Mouse (Mus musculus) cerebellum, postnatal 4 days (tissue): ENCODE measurements at regions not wholly inside any gene's neighbourhood (a gene's known extent, or its start where the extent isn't known, plus 50 kb on each side); places are given as distances from the start of the nearest gene placed in this dataset.

ENCODE experiments used
- DNase-seq, 2 experiments: peaks; one replicate each; pipeline ENCODE4 v3.0.0; 2022; ENCODE audit warnings: low spot score in 2 of 2, mixed read lengths in 1 of 2

DNA sequence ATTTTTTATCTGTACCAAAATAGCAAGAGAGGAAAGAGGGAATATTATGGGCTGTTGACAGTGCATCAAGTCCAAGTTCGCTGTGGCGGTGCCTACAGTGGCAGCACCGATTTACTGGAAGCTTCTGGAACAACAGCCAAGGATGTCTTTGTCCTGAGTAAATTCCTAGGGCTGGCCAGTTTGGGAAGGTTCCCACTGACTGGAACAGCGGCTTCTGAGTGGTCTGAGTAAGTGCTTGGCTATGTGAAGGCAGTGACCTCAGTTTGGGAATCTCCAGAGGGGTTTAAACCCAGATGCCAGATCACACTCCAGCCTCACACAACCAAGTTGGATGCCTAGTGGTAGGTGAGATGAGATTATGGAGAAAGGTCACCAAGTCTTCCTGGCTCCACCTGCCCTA is 84.4 kb upstream of the Slc7a14 start:
- DNase-seq: no peak

DNA sequence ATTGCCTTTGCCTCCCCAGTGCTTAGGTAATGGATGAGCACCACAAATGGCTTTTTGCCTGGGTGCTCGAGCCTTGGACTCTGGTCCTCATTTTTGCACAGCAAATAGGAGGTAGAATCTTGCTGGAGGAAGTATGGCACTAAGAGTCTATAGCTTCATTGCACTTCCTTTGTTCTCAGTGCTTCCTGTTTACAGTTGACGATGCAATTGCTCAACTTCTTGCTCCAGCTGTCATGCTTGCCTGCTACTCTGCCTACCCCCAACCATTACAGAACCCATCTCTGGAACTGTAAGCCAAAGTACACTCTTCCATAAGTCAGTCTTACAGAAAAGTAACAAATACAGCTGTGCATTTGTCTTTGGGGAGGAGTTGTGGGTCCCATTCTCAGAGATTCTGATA is 79.8 kb upstream of the Slc7a14 start:
- DNase-seq: no peak

GRCm38 (mm10) chr3:31375678-31376077 is 65.5 kb upstream of the Slc7a14 start:
- DNase-seq: no peak

DNA sequence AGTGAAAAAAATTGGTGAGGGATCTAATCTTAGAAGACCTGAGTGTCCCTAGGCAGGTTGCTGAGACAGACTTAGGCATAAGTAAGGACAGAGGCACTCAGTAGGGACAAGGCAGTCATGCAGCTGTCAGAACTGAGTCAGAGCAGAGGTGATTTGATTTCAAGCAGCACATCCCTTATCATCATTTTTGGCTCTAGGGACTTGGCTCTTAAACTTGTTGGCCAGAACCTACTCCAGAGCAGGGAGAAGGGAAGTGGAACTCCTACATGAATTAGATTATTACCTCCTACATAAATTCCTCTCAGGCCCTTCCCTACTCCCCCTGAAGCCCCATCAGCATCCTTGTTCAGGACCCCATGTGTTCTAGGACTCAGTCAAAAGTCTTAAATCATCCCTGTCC is 63.9 kb upstream of the Slc7a14 start:
- DNase-seq: no peak

- DNase-seq: no peak
Measured at GRCm38 (mm10) chr3:31368259-31368658, 58.1 kb upstream of the Slc7a14 start.
